Mouse (Mus musculus) embryonic facial prominence, embryonic 13.5 days (tissue): ENCODE results near the gene Stard10. TPM values are rescaled to one million over a fixed set of nuclear protein-coding genes. Genes with fewer than 3 reads are reported as not detected.

Experiments used
- ATAC-seq: fragments of 200-750 bp; cut with Nextera tagmentation; 2 replicates; pipeline ENCODE4 v1.8.0; 2017; ENCODE audit warnings: low read depth; ENCODE audit not compliant: insufficient number of reproducible peaks, insufficient read depth, low FRiP score, low TSS enrichment
- H3K27ac ChIP-seq: fragments of 300-500 bp; sonication (generic); 2 replicates; pipeline ENCODE4 v1.5.1; 2015; ENCODE audit warnings: moderate library complexity, mild to moderate bottlenecking, inconsistent platforms
- H3K27me3 ChIP-seq: fragments of 300-500 bp; sonication (generic); 2 replicates; pipeline ENCODE4 v1.6.1; 2015; ENCODE audit warnings: mild to moderate bottlenecking, inconsistent platforms
- H3K36me3 ChIP-seq: fragments of 300-500 bp; sonication (generic); 2 replicates; pipeline ENCODE4 v1.6.1; 2015; ENCODE audit warnings: mild to moderate bottlenecking, inconsistent platforms
- H3K4me1 ChIP-seq: fragments of 300-500 bp; sonication (generic); 2 replicates; pipeline ENCODE4 v1.6.1; 2015; ENCODE audit warnings: inconsistent platforms
- H3K4me2 ChIP-seq: fragments of 300-500 bp; sonication (generic); 2 replicates; pipeline ENCODE4 v1.6.1; 2015; ENCODE audit warnings: moderate library complexity, mild to moderate bottlenecking, inconsistent platforms
- H3K4me3 ChIP-seq: fragments of 300-500 bp; sonication (generic); 2 replicates; pipeline ENCODE4 v1.5.1; 2015; ENCODE audit warnings: mild to moderate bottlenecking, inconsistent platforms
- H3K9ac ChIP-seq: fragments of 300-500 bp; sonication (generic); 2 replicates; pipeline ENCODE4 v1.6.1; 2015; ENCODE audit warnings: mild to moderate bottlenecking, inconsistent platforms
- H3K9me3 ChIP-seq: fragments of 300-500 bp; sonication (generic); 2 replicates; pipeline ENCODE4 v1.6.1; 2016; ENCODE audit warnings: inconsistent platforms
- WGBS: fragments of 180-500 bp; shearing (Covaris S2); methylation state at CpG from one replicate; pipeline ENCODE4 v1.1.7; 2015; ENCODE audit warnings: mixed read lengths; 5-methylcytosine and 5-hydroxymethylcytosine counted together
- polyA plus RNA-seq: library from polyadenylated mRNA; unstranded; fragments of >200 nt; fragmentation: Nextera tagmentation; extraction: Ambion mirVana; gene quantifications from 2 replicates; pipeline ENCODE4 v1.2.1, GENCODE M21; 2015

Gene Stard10
- polyA plus RNA-seq, 1 experiment from 2014 or later, result 22.7 TPM

DNA sequence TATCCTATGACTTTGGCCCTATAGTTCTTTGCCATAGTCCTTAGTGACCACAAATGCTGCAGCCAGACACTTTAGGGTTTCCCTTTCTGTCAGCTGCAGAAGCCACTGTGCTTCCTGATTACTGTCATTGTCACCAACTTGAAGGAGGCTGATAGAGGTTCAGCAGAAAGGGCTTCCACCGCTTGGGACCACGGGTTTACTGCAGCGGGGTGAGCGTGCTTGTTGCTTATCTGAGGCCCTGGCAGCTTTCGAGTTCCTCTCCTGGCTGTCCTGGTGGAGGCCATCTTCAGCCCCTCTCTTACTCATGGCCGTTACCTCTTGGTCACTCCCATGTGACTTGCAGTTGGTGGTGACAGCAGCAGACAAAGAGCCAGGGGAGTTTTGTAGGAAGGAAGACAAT is 72.4 kb downstream of the Stard10 start:
- Histone ChIP-seq H3K9ac (no peak overlapping the region), H3K27me3 (no peaks in the 10 kb centered on the region), H3K27ac (no peak overlapping the region), H3K9me3 (no peaks in the 10 kb centered on the region), H3K4me1 (peaks cover 47% of the 10 kb centered on the region), H3K4me2 (no peak overlapping the region), H3K4me3 (no peak overlapping the region), H3K36me3 (peaks cover 12% of the 10 kb centered on the region)
- no peak for ATAC-seq
- 89% methylated on average over 6 of the region's 6 CpGs for WGBS

DNA sequence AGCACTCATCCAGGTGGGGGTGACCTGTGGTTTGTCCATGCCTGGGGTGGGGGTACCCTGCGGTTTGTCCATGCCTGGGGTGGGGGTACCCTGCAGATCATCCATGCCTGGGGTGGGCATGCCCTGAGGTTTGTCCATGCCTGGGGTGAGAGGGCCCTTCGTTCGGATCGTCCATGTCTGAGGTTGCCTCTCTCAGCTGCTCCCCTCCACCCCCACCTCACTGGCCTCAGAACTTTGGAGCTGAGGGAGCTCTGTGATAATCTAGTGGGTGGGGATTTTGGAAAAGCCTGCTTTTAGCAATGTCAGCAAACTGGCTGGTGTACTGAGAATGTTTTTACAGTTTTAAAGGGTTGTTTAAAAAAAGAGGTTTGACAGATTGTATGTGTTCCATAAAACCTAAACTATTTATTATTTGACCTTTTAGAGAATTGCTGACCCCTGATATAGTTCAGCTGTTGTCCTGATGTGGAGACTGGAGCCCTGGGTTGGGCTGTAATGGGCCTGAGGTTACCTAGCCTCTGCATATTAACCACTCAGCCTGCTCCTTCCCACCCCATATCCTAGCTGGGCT is 75.1 kb downstream of the Stard10 start:
- H3K4me1 ChIP-seq, result peaks cover 47% of the 10 kb centered on the region
- no peaks in the 10 kb centered on the region for H3K9me3 ChIP-seq
- H3K27ac ChIP-seq, result peak overlapping the region; percentile 97
- 0 out of 2 replicates have a peak overlapping the region, but pooled peaks have one; percentile 37 for H3K9ac ChIP-seq
- no peak for ATAC-seq
- 78% methylated on average over 4 of the region's 4 CpGs for WGBS
- H3K36me3 ChIP-seq, result peaks cover 24% of the 10 kb centered on the region
- no peaks in the 10 kb centered on the region for H3K27me3 ChIP-seq
- no peak overlapping the region for H3K4me2 ChIP-seq
- no peak overlapping the region for H3K4me3 ChIP-seq

DNA sequence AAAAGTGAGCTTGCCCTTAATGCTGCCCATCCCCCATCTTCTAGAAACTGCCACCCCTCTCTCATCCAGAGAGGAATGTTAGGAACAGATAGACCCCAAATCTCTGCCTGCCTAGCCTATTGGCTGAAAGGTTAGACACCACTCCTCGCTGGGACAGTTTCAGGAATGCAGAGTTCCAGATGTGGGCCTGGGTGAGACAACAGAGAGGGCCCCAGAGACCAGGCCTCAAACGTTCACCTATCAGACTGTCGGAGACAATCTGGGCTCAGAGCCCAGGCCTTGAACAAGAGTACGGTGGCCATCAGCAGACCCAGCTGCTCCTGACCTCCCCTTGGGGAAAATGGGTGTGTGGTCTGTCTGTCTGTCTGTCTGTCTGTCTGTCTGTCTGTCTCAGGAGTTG is 76.1 kb downstream of the Stard10 start:
- no peak overlapping the region for H3K4me3 ChIP-seq
- peak overlapping the region; percentile 62; the same call in 1 of the 2 replicates for H3K4me2 ChIP-seq
- H3K36me3 ChIP-seq, result peaks cover 34% of the 10 kb centered on the region
- H3K27me3 ChIP-seq, result no peaks in the 10 kb centered on the region
- H3K4me1 ChIP-seq, result peaks cover 47% of the 10 kb centered on the region
- H3K27ac ChIP-seq, result peak overlapping the region; percentile 97
- H3K9ac ChIP-seq, result 0 out of 2 replicates have a peak overlapping the region, but pooled peaks have one; percentile 37
- 22% methylated on average over 4 of the region's 4 CpGs for WGBS
- H3K9me3 ChIP-seq, result no peaks in the 10 kb centered on the region
- no peak for ATAC-seq

DNA sequence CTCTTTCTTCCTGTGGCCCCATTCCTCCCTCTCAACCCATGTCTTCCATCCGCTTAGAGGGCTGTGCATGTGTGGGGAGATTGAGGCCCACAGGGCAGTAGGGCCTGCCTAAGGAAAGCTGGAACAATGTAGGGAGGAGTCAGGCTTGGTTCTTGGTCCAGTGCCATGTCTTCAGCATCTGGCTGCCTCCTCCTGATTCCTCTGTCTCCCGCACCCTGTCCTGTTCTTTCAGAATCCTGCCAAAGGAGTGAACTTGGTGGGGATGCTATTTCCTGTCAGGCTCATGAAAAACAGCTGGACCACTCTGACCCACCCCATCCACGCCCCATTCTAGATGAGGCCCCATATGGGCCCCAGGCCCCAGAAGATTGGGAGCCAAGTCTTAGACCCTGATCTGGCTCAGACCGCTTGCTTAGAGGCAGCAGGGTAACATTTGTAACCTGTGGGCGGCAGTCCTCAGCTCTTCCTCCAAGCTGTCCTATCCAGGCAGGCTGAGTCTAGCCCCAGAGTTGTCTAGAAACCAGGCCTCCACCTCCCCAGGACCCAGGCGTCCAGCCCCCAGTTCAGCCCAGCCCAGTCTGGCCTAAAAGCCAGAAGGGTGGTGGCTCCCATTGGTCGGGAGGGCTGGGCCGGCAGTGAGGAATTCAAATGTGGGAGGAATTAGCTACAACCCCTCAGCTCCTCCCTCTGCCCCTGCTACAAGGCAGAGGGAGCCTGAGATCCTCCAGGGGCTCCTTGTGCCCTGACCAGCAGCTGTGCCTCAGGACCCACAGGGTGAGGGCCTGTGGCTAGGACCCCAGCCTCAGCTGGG is 77.0 kb downstream of the Stard10 start:
- WGBS, result 24% methylated on average over 8 of the region's 8 CpGs
- Histone ChIP-seq H3K27me3 (no peaks in the 10 kb centered on the region), H3K4me2 (peak overlapping the region; percentile 62), H3K4me3 (peak overlapping the region; percentile 36), H3K27ac (peak overlapping the region; percentile 97), H3K9me3 (no peaks in the 10 kb centered on the region), H3K4me1 (peaks cover 47% of the 10 kb centered on the region), H3K36me3 (peaks cover 39% of the 10 kb centered on the region), H3K9ac (peak overlapping the region; percentile 67)
- peak; percentile 73 for ATAC-seq

DNA sequence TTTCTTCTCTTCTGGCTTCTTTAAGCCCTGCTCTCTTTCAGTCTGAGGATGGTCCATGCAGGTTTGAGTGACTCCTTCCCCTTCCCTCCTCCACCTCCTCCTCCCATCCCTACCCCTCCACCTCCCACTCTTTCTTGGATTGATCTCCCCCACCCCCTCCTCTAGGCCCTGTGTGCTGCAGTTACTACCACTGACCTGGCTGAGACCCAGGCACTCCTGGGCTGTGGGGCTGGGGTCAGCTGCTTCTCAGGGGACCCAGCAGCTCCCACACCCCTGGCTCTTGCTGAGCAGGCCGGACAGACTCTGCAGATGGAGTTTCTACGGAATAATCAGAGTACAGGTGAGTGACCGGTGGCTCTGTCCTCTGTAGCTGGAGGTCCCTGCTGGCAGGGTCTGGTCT is 77.7 kb downstream of the Stard10 start:
- Histone ChIP-seq H3K4me1 (peaks cover 47% of the 10 kb centered on the region), H3K9me3 (no peaks in the 10 kb centered on the region), H3K36me3 (peaks cover 46% of the 10 kb centered on the region), H3K27ac (peak overlapping the region; percentile 97), H3K4me3 (peak overlapping the region; percentile 36), H3K9ac (peak overlapping the region; percentile 67), H3K27me3 (no peaks in the 10 kb centered on the region), H3K4me2 (peak overlapping the region; percentile 62)
- WGBS, result 64% methylated on average over 3 of the region's 3 CpGs
- ATAC-seq, result no peak

DNA sequence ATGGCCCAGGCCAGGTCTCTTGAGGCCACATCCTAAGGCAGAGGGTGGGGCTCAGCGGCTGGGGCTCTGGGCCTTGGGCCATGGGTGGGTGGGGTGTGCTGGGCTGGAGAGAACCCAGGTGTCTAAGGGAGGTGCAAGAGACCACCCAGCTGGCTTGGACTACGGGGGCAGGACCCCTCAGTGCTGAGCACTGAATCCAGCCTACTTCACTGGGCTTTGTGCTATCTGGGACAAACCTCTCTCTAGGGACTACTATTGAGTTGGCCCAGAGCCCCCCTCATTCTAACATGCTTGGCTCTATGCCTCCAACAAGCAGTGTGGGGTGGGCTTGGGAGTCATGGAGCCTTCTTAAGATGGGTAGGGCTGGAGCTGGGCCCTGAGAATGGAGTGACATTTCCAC is 78.6 kb downstream of the Stard10 start:
- WGBS, result 95% methylated on average over 2 of the region's 2 CpGs
- H3K4me3 ChIP-seq, result peak overlapping the region; percentile 36
- H3K36me3 ChIP-seq, result peaks cover 46% of the 10 kb centered on the region
- ATAC-seq, result no peak
- H3K27me3 ChIP-seq, result no peaks in the 10 kb centered on the region
- no peaks in the 10 kb centered on the region for H3K9me3 ChIP-seq
- peaks cover 47% of the 10 kb centered on the region for H3K4me1 ChIP-seq
- no peak overlapping the region for H3K27ac ChIP-seq
- H3K9ac ChIP-seq, result 0 out of 2 replicates have a peak overlapping the region, but pooled peaks have one; percentile 6
- H3K4me2 ChIP-seq, result peak overlapping the region; percentile 62

Other genes starting within 250 kb of the Stard10 start
- 24.9 and 29.1 TPM in 2 replicates for gene Fchsd2, start 224.2 kb upstream of the Stard10 start, polyA plus RNA-seq
- gene Atg16l2, start 14.8 kb upstream of the Stard10 start, polyA plus RNA-seq, result 15.7 and 17.9 TPM in 2 replicates
- 41.4 and 46.5 TPM in 2 replicates for gene Arap1, start 31.0 kb downstream of the Stard10 start, polyA plus RNA-seq
- gene Gm45837, start 93.8 kb downstream of the Stard10 start, polyA plus RNA-seq, result 1.2 and 2.1 TPM in 2 replicates
- gene Pde2a, start 104.6 kb downstream of the Stard10 start, polyA plus RNA-seq, result 7.4 and 10.5 TPM in 2 replicates